Mouse (Mus musculus): ENCODE measurements at regions not wholly inside any gene's neighbourhood (a gene's known extent, or its start where the extent isn't known, plus 50 kb on each side); places are given as distances from the start of the nearest gene placed in this dataset.
"Not testable (repeated sequence)": the region's sequence is repeated elsewhere in the genome, so short reads cannot be mapped to it uniquely, and the experiment has no call there.

- not testable (repeated sequence) for DNase-seq (ENCODE audit: extremely low read depth, low read depth)
Measured at GRCm38 (mm10) chr4:3497392-3497791, 312.2 kb upstream of the Vmn1r3 start.

GRCm38 (mm10) chr4:3495987-3496386 is 310.8 kb upstream of the Vmn1r3 start:
- DNase-seq (ENCODE audit: extremely low read depth, low read depth): peak; percentile 9

- DNase-seq (ENCODE audit: extremely low read depth, low read depth): not testable (repeated sequence)
Measured at GRCm38 (mm10) chr4:3494123-3494681, 309.0 kb upstream of the Vmn1r3 start.

- DNase-seq (ENCODE audit: extremely low read depth, low read depth): not testable (repeated sequence)
Measured at GRCm38 (mm10) chr4:3490901-3491300, 305.7 kb upstream of the Vmn1r3 start.

GRCm38 (mm10) chr4:3482092-3482491 is 296.9 kb upstream of the Vmn1r3 start:
- DNase-seq (ENCODE audit: extremely low read depth, low read depth): no peak

GRCm38 (mm10) chr4:3456773-3457172 is 271.6 kb upstream of the Vmn1r3 start:
- DNase-seq (ENCODE audit: extremely low read depth, low read depth): no peak

GRCm38 (mm10) chr4:3437380-3437779 is 252.2 kb upstream of the Vmn1r3 start:
- DNase-seq (ENCODE audit: extremely low read depth, low read depth): not testable (repeated sequence)

GRCm38 (mm10) chr4:3427968-3428367 is 242.8 kb upstream of the Vmn1r3 start:
- DNase-seq (ENCODE audit: extremely low read depth, low read depth): no peak

GRCm38 (mm10) chr4:3419920-3420499 is 234.9 kb upstream of the Vmn1r3 start:
- DNase-seq (ENCODE audit: extremely low read depth, low read depth): peak; percentile 56

- no peak for DNase-seq (ENCODE audit: extremely low read depth, low read depth)
Measured at GRCm38 (mm10) chr4:3416670-3417069, 231.5 kb upstream of the Vmn1r3 start.

GRCm38 (mm10) chr4:3414442-3415022 is 229.4 kb upstream of the Vmn1r3 start:
- not testable (repeated sequence) for DNase-seq (ENCODE audit: extremely low read depth, low read depth)

GRCm38 (mm10) chr4:3413493-3414441 is 228.6 kb upstream of the Vmn1r3 start:
- DNase-seq (ENCODE audit: extremely low read depth, low read depth): peak; percentile 15

GRCm38 (mm10) chr4:3412323-3412722 is 227.2 kb upstream of the Vmn1r3 start:
- DNase-seq (ENCODE audit: extremely low read depth, low read depth): not testable (repeated sequence)

- not testable (repeated sequence) for DNase-seq (ENCODE audit: extremely low read depth, low read depth)
Measured at GRCm38 (mm10) chr4:3402856-3403255, 217.7 kb upstream of the Vmn1r3 start.

- not testable (repeated sequence) for DNase-seq (ENCODE audit: extremely low read depth, low read depth)
Measured at GRCm38 (mm10) chr4:3401766-3402165, 216.6 kb upstream of the Vmn1r3 start.

- DNase-seq (ENCODE audit: extremely low read depth, low read depth): peak; percentile 44
Measured at GRCm38 (mm10) chr4:3391579-3391978, 206.4 kb upstream of the Vmn1r3 start.

GRCm38 (mm10) chr4:3373027-3373763 is 188.0 kb upstream of the Vmn1r3 start:
- not testable (repeated sequence) for DNase-seq (ENCODE audit: extremely low read depth, low read depth)

- peak; percentile 64 for DNase-seq (ENCODE audit: extremely low read depth, low read depth)
Measured at GRCm38 (mm10) chr4:3368021-3368420, 182.9 kb upstream of the Vmn1r3 start.

GRCm38 (mm10) chr4:3343443-3343842 is 158.3 kb upstream of the Vmn1r3 start:
- not testable (repeated sequence) for DNase-seq (ENCODE audit: extremely low read depth, low read depth)

GRCm38 (mm10) chr4:3342696-3343095 is 157.5 kb upstream of the Vmn1r3 start:
- DNase-seq (ENCODE audit: extremely low read depth, low read depth): not testable (repeated sequence)

- not testable (repeated sequence) for DNase-seq (ENCODE audit: extremely low read depth, low read depth)
Measured at GRCm38 (mm10) chr4:3342165-3342564, 157.0 kb upstream of the Vmn1r3 start.

All from MEL-GATA-1-ER (cell line).